In genomic region chr13:112344270-112344864, GRCm38 (mm10) we compare ENCODE assay signal across 20 mouse cellular contexts. TPM values are rescaled to one million over a fixed set of nuclear protein-coding genes. Genes with fewer than 3 reads are reported as not detected.
DNase-seq lines count a peak whose midpoint lies in the region; ATAC-seq lines count a peak whose summit lies in the region.
"Had no signal": no experiment of that assay in that cellular context is flagged by ENCODE, and none has a peak within 500 bp of the region (broad histone marks: within the 10 kb centered on the region; RNA-seq: fewer than 3 reads in every experiment).

No protein-coding gene starts in this region.

- peak; percentile 77 for ATAC-seq in common myeloid progenitor, adult 5-6 weeks (replicated peaks; ENCODE audit: low read depth, poor library complexity, severe bottlenecking)
- ATAC-seq: forebrain, postnatal 0 days; midbrain, embryonic 16.5 days had no signal

- H3K36me3 ChIP-seq in megakaryocyte, embryonic 14.5 days (replicated peaks; ENCODE audit: low read length) = no peaks in the 10 kb centered on the region
- H3K36me3 ChIP-seq: heart, embryonic 13.5 days had no signal

- peak overlapping the region; percentile 14 for H3K4me3 ChIP-seq in megakaryocyte, embryonic 14.5 days (replicated peaks)
- H3K4me3 ChIP-seq: heart, embryonic 13.5 days; neural tube, embryonic 13.5 days had no signal

- peaks cover 27% of the 10 kb centered on the region for H3K4me1 ChIP-seq in megakaryocyte, embryonic 14.5 days
- H3K4me1 ChIP-seq: neural tube, embryonic 13.5 days had no signal

- H3K27me3 ChIP-seq in megakaryocyte, embryonic 14.5 days (replicated peaks) = peaks cover 5% of the 10 kb centered on the region
- H3K27me3 ChIP-seq: heart, embryonic 13.5 days; neural tube, embryonic 13.5 days had no signal

- DNase-seq in layer of hippocampus, adult 9-11 months = peak; percentile 57
- DNase-seq in layer of hippocampus, adult 8-10 months (ENCODE audit: low spot score in 2 of 2) = no peak
- DNase-seq in A20 (ENCODE audit: low read depth, low spot score) = peak; percentile 60
- DNase-seq in frontal cortex, adult 2 months (ENCODE audit: extremely low spot score in 1 of 2, low spot score in 1 of 2) = no peak
- no peak for DNase-seq in thymus, postnatal 14 days
- DNase-seq: B cell, adult 2 months; cerebellum, adult 9-10 months; forebrain, postnatal 0 days; gastrocnemius, postnatal 25 days; heart, postnatal 4 days; kidney, adult 2 months; kidney, postnatal 25 days; layer of hippocampus, postnatal 36 days; left cerebral cortex, postnatal 4 days; thymus, adult 18-20 months had no signal

- H3K9me3 ChIP-seq in megakaryocyte, embryonic 14.5 days = 0 out of 2 replicates have a peak, but pooled peaks cover 1% of the 10 kb centered on the region
- H3K9me3 ChIP-seq: heart, embryonic 13.5 days; neural tube, embryonic 13.5 days had no signal

RNA-seq across cellular contexts. Expression of gene Ankrd55, which starts 56.1 kb away (rescaled TPM):
- 1 to 10 TPM; 3.8 to 5.5 (median 4.2) TPM for total RNA-seq in layer of hippocampus, adult 8-10 months (2022)
- not detected in 2 replicates for total RNA-seq in common myeloid progenitor, adult 5-6 weeks (2017)
- 0.17 TPM in 1 of 2 replicates, not detected in the other for polyA plus RNA-seq in megakaryocyte, embryonic 14.5 days (2012; ENCODE audit: insufficient read depth, low replicate concordance)
- 3.8 and 4.5 TPM in 2 replicates for polyA plus RNA-seq in frontal cortex, adult 2 months (2012; rRNA removed)
- total RNA-seq: gastrocnemius, postnatal 25 days; heart, postnatal 4 days had no signal

Comparison
In these comparisons a context has a peak if more than half of its experiments do, and no peak if none do; other contexts are left out.
1. DNase-seq: peak in layer of hippocampus, adult 9-11 months (single experiment) and A20 (single experiment); none in layer of hippocampus, adult 8-10 months (0 of 2), frontal cortex, adult 2 months (0 of 2) and thymus, postnatal 14 days (single experiment).